ENCODE assay signal across 14 mouse cellular contexts in genomic region chr12:108953011-108953550, GRCm38 (mm10). TPM values are rescaled to one million over a fixed set of nuclear protein-coding genes. Genes with fewer than 3 reads are reported as not detected.
A peak's percentile ranks its signal among the peaks of the same experiment; 100 is the strongest.
DNase-seq lines count a peak whose midpoint lies in the region; ATAC-seq lines count a peak whose summit lies in the region.
"Had no signal": no experiment of that assay in that cellular context is flagged by ENCODE, and none has a peak within 500 bp of the region (broad histone marks: within the 10 kb centered on the region; RNA-seq: fewer than 3 reads in every experiment).

No protein-coding gene starts in this region.

- no peak overlapping the region for H3K4me2 ChIP-seq in neural tube, embryonic 14.5 days (ENCODE audit: low read depth, low read length)
- H3K4me2 ChIP-seq in neural tube, embryonic 15.5 days = no peak overlapping the region
- no peak overlapping the region for H3K4me2 ChIP-seq in forebrain, embryonic 15.5 days (replicated peaks)
- H3K4me2 ChIP-seq in midbrain, embryonic 13.5 days (replicated peaks) = no peak overlapping the region
- H3K4me2 ChIP-seq: heart, embryonic 12.5 days had no signal

- no peaks in the 10 kb centered on the region for H3K36me3 ChIP-seq in neural tube, embryonic 14.5 days (ENCODE audit: control insufficient read depth, insufficient read depth, low read length)
- H3K36me3 ChIP-seq in neural tube, embryonic 15.5 days = no peaks in the 10 kb centered on the region
- no peaks in the 10 kb centered on the region for H3K36me3 ChIP-seq in forebrain, embryonic 15.5 days
- no peaks in the 10 kb centered on the region for H3K36me3 ChIP-seq in midbrain, embryonic 13.5 days
- H3K36me3 ChIP-seq: heart, embryonic 12.5 days had no signal

- no peaks in the 10 kb centered on the region for H3K27me3 ChIP-seq in neural tube, embryonic 14.5 days (ENCODE audit: control insufficient read depth, insufficient read depth, low read length)
- H3K27me3 ChIP-seq in neural tube, embryonic 15.5 days (replicated peaks) = no peaks in the 10 kb centered on the region
- H3K27me3 ChIP-seq in forebrain, embryonic 15.5 days = peaks cover 13% of the 10 kb centered on the region; the same call in 1 of the 2 replicates
- H3K27me3 ChIP-seq in midbrain, embryonic 13.5 days = 0 out of 2 replicates have a peak, but pooled peaks cover 5% of the 10 kb centered on the region
- H3K27me3 ChIP-seq: heart, embryonic 12.5 days had no signal

- whole genome bisulfite sequencing in neural tube, embryonic 14.5 days = 46% methylated on average over 9 of the region's 9 CpGs
- WGBS in neural tube, embryonic 15.5 days = 45% methylated on average over 9 of the region's 9 CpGs
- 43% methylated on average over 9 of the region's 9 CpGs for WGBS in forebrain, embryonic 15.5 days
- 65% methylated on average over 9 of the region's 9 CpGs for WGBS in midbrain, embryonic 13.5 days

- H3K9ac ChIP-seq in neural tube, embryonic 14.5 days (replicated peaks; ENCODE audit: low read depth, low read length) = no peak overlapping the region
- no peak overlapping the region for H3K9ac ChIP-seq in neural tube, embryonic 15.5 days (replicated peaks)
- no peak overlapping the region for H3K9ac ChIP-seq in forebrain, embryonic 15.5 days (replicated peaks)
- no peak overlapping the region for H3K9ac ChIP-seq in midbrain, embryonic 13.5 days (replicated peaks)
- H3K9ac ChIP-seq: heart, embryonic 12.5 days had no signal

- peak; percentile 23 to 40 for DNase-seq in layer of hippocampus, adult 8-10 months (ENCODE audit: low spot score in 2 of 2)
- DNase-seq in layer of hippocampus, adult 9-10 months (ENCODE audit: low spot score) = no peak
- DNase-seq in thymus, postnatal 25 days = no peak
- DNase-seq: adrenal gland, adult 8-10 months; liver; lung, adult 18-20 months; thymus, adult 18-20 months had no signal

- H3K27ac ChIP-seq in neural tube, embryonic 14.5 days (ENCODE audit: low read depth, low read length) = no peak overlapping the region
- no peak overlapping the region for H3K27ac ChIP-seq in neural tube, embryonic 15.5 days (replicated peaks)
- H3K27ac ChIP-seq in forebrain, embryonic 15.5 days (replicated peaks) = no peak overlapping the region
- peak overlapping the region; percentile 56; the same call in 1 of the 2 replicates for H3K27ac ChIP-seq in midbrain, embryonic 13.5 days

- no peaks in the 10 kb centered on the region for H3K9me3 ChIP-seq in neural tube, embryonic 14.5 days (ENCODE audit: control insufficient read depth, low read length)
- H3K9me3 ChIP-seq in neural tube, embryonic 15.5 days (replicated peaks) = no peaks in the 10 kb centered on the region
- H3K9me3 ChIP-seq in forebrain, embryonic 15.5 days = no peaks in the 10 kb centered on the region
- H3K9me3 ChIP-seq in midbrain, embryonic 13.5 days = no peaks in the 10 kb centered on the region
- H3K9me3 ChIP-seq: heart, embryonic 12.5 days had no signal

- peaks cover 23% of the 10 kb centered on the region for H3K4me1 ChIP-seq in neural tube, embryonic 14.5 days (ENCODE audit: control insufficient read depth, insufficient read depth, low read length)
- H3K4me1 ChIP-seq in neural tube, embryonic 15.5 days = peaks cover 40% of the 10 kb centered on the region
- H3K4me1 ChIP-seq in forebrain, embryonic 15.5 days = peaks cover 36% of the 10 kb centered on the region
- H3K4me1 ChIP-seq in midbrain, embryonic 13.5 days (replicated peaks) = peaks cover 47% of the 10 kb centered on the region
- H3K4me1 ChIP-seq: heart, embryonic 12.5 days had no signal

- ATAC-seq in neural tube, embryonic 14.5 days (ENCODE audit: low read depth) = 0 out of 2 replicates have a peak, but pooled peaks have one; percentile 33
- ATAC-seq in neural tube, embryonic 15.5 days (ENCODE audit: low FRiP score) = no peak
- peak; percentile 30 for ATAC-seq in forebrain, embryonic 15.5 days (replicated peaks)
- no peak for ATAC-seq in midbrain, embryonic 13.5 days
- ATAC-seq: CD4-positive, CD25-positive, alpha-beta regulatory T cell, adult 4 months; intestine, postnatal 0 days had no signal

- H3K4me3 ChIP-seq in neural tube, embryonic 14.5 days (ENCODE audit: low read depth, low read length) = no peak overlapping the region
- no peak overlapping the region for H3K4me3 ChIP-seq in neural tube, embryonic 15.5 days (replicated peaks)
- H3K4me3 ChIP-seq in forebrain, embryonic 15.5 days = no peak overlapping the region
- H3K4me3 ChIP-seq in midbrain, embryonic 13.5 days (replicated peaks) = no peak overlapping the region
- H3K4me3 ChIP-seq: heart, embryonic 12.5 days had no signal

RNA-seq across cellular contexts. Expression of gene Wars, which starts 59.1 kb away (rescaled TPM):
- total RNA-seq in layer of hippocampus, adult 8-10 months (2022) = 10 to 100 TPM; 82.6 to 97.2 (median 90.6) TPM
- polyA plus RNA-seq in neural tube, embryonic 14.5 days (2014; fragmentation: Nextera tagmentation; extraction: Ambion mirVana) = 102 and 110 TPM in 2 replicates
- polyA plus RNA-seq in neural tube, embryonic 15.5 days (2015; fragmentation: Nextera tagmentation; extraction: Ambion mirVana) = 100 and 102 TPM in 2 replicates
- 104 and 107 TPM in 2 replicates for polyA plus RNA-seq in forebrain, embryonic 15.5 days (2015; fragmentation: Nextera tagmentation; extraction: Ambion mirVana)
- 107 and 108 TPM in 2 replicates for polyA plus RNA-seq in midbrain, embryonic 13.5 days (2015; fragmentation: Nextera tagmentation; extraction: Ambion mirVana)

RNA-seq across cellular contexts. Expression of gene Wdr25, which starts 59.6 kb away (rescaled TPM):
- 10 to 100 TPM in 3 of 4 experiments, 1 to 10 TPM in 1; 9.9 to 15.6 (median 12.6) TPM for total RNA-seq in layer of hippocampus, adult 8-10 months (2022)
- polyA plus RNA-seq in neural tube, embryonic 14.5 days (2014; fragmentation: Nextera tagmentation; extraction: Ambion mirVana) = 4.5 and 5.0 TPM in 2 replicates
- polyA plus RNA-seq in neural tube, embryonic 15.5 days (2015; fragmentation: Nextera tagmentation; extraction: Ambion mirVana) = 7.4 and 7.6 TPM in 2 replicates
- 6.4 and 9.5 TPM in 2 replicates for polyA plus RNA-seq in forebrain, embryonic 15.5 days (2015; fragmentation: Nextera tagmentation; extraction: Ambion mirVana)
- polyA plus RNA-seq in midbrain, embryonic 13.5 days (2015; fragmentation: Nextera tagmentation; extraction: Ambion mirVana) = 6.2 and 9.1 TPM in 2 replicates

Comparison
In these comparisons a context has a peak if more than half of its experiments do, and no peak if none do; other contexts are left out.
1. DNase-seq: peak in layer of hippocampus, adult 8-10 months (2 of 2); none in layer of hippocampus, adult 9-10 months (single experiment) and thymus, postnatal 25 days (single experiment).
2. ATAC-seq: peak in neural tube, embryonic 14.5 days (single experiment) and forebrain, embryonic 15.5 days (single experiment); none in neural tube, embryonic 15.5 days (single experiment) and midbrain, embryonic 13.5 days (single experiment).